Mouse (Mus musculus): ENCODE data around the gene Dkk3.

- TF ChIP-seq CTCF (IDR thresholded peaks at IDR 0.05; ENCODE audit: low read depth) (no peak), EP300 (IDR thresholded peaks at IDR 0.05; ENCODE audit: low read depth) (no peak)
These were observed 14.9 kb downstream of the Dkk3 start for GRCm38 (mm10) chr7:112143978-112144377.
